Mouse (Mus musculus) ES-E14 (cell line): Measurements from ENCODE around the gene Rpl13.

ENCODE experiments used
- HCFC1 ChIP-seq: IDR thresholded peaks from 2 replicates; pipeline ENCODE4 v1.6.1; 2012; ENCODE audit warnings: low read length, inconsistent platforms, borderline replicate concordance; ENCODE audit not compliant: insufficient read depth
- ZC3H11A ChIP-seq: IDR thresholded peaks from 2 replicates; pipeline ENCODE4 v1.6.1; 2012; ENCODE audit warnings: low read depth, mild to moderate bottlenecking, inconsistent platforms, low read length, borderline replicate concordance

- TF ChIP-seq HCFC1, result no peak
- no peak for TF ChIP-seq ZC3H11A
Measured at GRCm38 (mm10) chr8:123135406-123135805, 33.3 kb downstream of the Rpl13 start.
